Mouse (Mus musculus): ENCODE measurements around the gene Gtpbp6.
"Not testable (repeated sequence)": the region's sequence is repeated elsewhere in the genome, so short reads cannot be mapped to it uniquely, and the experiment has no call there.

Gtpbp6 gene

DNA sequence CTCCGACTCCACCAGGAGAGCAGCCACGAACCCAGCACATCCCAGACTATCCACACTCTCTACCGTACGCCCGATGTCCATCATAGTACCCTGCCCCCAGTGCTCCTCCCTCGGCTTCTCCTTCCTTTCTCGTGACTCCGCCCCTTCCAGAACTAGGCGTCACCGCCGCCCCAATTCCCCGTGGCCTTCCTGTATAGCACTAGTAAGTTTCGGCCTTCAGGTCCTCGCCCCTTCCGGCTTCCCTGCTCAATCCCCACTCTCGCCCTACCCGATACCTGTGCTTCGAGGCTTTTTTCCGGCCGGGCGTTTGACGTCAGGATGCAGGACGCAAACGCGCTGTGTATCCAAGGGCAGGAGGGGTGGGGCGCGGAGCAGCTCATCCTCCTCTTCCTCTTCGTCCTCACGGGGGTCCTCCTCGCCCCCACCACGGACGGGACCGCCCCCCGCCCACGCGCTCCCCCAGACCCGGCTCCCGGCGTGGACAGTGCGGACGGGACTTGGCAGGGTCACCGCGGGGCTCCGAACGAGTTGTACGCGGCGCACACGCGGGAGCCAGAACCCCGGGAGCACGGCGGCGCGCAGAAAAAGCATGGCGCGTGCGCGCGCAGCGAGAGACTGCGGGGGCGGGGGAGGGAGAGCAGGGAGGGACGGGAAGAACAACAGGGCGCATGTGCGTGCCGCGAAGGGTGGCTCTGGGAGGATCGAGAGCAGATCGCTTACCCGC is at the start of gene Gtpbp6:
Gene Gtpbp6, minus strand, starts transcription at position 617 of the 724 bp plus-strand sequence.
- peak; percentile 96 for DNase-seq (ENCODE audit: low spot score)

- no peak for DNase-seq (ENCODE audit: low spot score)
Observed at GRCm38 (mm10) chr5:110143007-110143406, 35.0 kb upstream of the Gtpbp6 start.

DNA sequence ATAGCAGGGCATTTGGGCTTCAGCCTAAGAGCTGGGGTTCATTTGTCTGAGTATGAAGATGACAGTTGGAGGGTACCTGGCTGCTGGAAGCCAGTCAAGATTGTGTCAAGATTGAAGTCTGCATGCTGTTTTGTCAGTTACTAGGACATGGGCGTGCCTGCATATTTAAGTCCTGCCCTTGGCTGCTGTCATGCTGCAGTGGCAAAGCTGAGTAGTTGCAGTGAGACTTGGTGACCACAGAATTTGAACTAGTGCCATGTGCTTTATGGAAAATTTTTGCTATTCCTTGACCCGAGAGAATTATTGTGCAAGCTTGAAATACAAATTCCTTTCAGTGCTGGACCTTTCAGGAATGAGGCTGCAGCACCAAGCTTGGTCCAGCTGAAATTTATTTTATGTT is 34.3 kb upstream of the Gtpbp6 start:
- DNase-seq (ENCODE audit: low spot score) = no peak

DNA sequence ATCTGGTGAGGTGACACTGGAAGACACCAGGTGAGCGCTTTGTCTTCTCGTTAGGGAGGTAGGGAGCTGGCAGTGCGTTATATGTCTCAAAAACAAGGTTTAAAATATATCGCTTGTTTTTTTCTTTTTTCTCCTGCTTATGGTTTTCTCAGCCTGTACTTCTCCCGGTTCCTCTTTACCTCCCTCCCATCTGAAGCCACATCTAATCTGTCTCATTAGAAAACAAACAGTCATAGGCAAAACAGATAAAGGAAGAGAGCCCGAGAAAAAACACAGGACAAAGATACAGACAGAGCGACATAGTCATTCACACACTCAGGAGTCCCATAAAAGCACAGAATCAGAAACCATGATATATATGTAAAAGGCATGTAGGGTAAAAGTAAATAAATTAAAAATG is 32.4 kb upstream of the Gtpbp6 start:
- DNase-seq (ENCODE audit: low spot score) = no peak

GRCm38 (mm10) chr5:110139325-110139724 is 31.3 kb upstream of the Gtpbp6 start:
- DNase-seq (ENCODE audit: low spot score) = no peak

- DNase-seq (ENCODE audit: low spot score) = no peak
Observed at GRCm38 (mm10) chr5:110137816-110138215, 29.8 kb upstream of the Gtpbp6 start.

DNA sequence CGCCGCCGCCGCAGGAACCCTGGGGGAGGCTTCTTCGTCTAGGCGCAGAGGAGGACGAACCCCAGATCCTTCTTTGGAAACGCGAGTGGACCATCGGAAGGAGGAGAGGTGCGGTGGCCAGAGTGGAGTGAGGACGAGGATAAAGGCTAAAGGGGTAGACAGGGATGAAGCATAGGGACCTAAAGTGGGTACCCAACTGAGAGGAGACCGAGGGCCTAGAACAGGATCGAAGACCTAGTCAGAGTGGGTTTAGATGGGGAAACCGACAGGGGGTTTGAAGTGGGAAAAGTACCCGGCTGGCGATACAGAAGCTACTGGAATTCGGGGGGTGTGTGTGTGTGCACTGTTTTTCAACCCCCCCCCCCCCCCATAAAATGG is 28.1 kb upstream of the Gtpbp6 start:
- DNase-seq (ENCODE audit: low spot score) = peak; percentile 7

DNA sequence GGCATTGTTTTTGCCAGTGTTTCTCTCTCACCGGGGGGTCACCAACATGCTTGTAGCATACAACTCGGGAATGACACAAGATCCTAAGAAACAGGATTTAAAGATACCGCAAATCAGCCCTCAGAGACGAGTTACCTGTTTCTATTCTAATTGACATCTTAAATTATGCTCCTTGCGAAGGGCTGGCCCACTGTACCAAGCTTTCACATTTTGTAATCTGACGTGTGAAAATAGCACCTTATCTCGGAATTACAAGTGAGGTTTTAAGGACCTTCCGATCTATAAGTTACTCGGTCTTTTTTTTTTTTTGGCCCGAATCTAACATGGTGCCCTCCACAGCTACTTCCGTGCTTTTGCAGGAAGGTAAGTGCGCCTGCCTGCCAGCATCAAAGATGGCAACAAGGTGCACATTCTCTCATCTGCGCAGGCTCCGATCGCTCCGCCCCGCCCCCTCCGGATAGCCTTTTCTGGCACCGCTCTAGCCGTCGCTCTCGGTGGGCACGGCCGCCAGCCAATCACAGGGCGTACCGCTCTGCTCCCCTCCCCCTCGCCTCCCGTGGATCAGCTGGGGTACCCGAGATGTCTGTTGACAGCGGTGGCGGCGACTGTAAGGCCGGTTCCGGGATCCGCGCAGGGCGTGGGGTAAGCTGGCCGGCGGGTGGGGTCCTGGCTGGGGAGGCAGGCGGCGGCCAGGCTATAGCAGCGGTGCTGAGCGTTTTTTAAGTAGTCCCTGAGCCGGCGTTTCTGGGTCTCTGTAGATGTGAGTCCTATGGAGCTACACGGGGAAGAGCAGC is 27.5 kb upstream of the Gtpbp6 start, which contains the start of gene Chfr:
Gene Chfr, plus strand, starts transcription at position 550 of the 794 bp plus-strand sequence.
- DNase-seq (ENCODE audit: low spot score) = peak; percentile 100

- not testable (repeated sequence) for DNase-seq (ENCODE audit: low spot score)
Observed at GRCm38 (mm10) chr5:110122380-110122779, 14.4 kb upstream of the Gtpbp6 start.

- peak; percentile 93 for DNase-seq (ENCODE audit: low spot score)
Observed at GRCm38 (mm10) chr5:110109991-110110441, 2.0 kb upstream of the Gtpbp6 start, which contains the start of gene Zfp605. Gene Zfp605 (plus strand): TSS chr5:110110092.

DNA sequence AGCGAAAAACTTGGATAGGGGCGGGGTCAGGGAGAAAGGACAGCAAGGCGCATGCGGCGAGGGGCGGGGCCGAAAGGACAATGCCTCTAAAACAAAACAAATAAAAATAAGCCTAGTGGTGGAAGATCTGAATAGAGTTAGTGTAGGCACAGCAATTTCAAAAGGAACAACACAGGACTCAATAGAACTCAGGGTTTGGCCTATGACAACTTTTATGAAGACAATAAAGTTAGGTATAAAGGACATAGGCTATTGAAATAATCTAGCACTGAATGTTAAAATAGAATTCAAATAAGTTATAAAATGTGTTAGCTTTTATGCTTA is 270 bp upstream of the Gtpbp6 start:
- DNase-seq (ENCODE audit: low spot score) = no peak

GRCm38 (mm10) chr5:110106901-110107564 is 964 bp downstream of the Gtpbp6 start:
- DNase-seq (ENCODE audit: low spot score) = peak; percentile 57

DNA sequence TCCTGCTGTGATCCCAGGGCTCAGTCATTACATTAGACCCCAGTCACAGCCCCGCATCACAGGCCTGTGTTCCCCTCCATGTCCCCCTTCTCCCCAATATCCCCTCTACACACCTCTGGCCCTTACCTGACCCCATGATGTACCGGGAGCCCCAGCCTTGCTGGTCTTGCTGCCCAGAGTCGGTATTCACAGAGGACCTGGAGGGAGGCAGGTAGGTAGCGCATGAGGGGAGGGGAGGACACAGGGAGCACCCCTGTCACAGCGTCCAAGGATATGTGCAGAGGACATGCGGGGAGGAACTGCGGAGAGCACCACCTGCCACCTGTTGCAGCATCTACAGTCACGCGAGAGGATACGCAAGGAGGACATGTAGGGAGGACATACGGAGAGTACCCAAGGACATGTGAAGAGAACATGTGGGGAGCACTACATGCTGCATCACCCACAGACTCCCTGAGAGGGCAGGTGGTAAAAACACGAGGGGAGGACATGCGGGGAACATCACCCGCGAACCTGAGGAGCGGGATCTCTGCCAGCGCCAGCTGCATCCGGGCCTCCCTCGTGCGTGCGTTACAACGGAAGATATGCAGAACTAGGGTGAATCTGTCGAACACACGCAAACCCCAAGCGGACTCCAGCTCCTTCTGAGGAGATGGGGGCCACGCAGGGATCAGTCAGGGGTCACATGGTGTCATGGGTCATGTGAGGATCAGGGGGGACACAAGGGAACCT is 1.7 kb downstream of the Gtpbp6 start:
- DNase-seq (ENCODE audit: low spot score) = peak; percentile 51

- DNase-seq (ENCODE audit: low spot score) = peak; percentile 22
Observed at GRCm38 (mm10) chr5:110104616-110105380, 3.2 kb downstream of the Gtpbp6 start.

- no peak for DNase-seq (ENCODE audit: low spot score)
Observed at GRCm38 (mm10) chr5:110103901-110104615, 3.9 kb downstream of the Gtpbp6 start.

DNA sequence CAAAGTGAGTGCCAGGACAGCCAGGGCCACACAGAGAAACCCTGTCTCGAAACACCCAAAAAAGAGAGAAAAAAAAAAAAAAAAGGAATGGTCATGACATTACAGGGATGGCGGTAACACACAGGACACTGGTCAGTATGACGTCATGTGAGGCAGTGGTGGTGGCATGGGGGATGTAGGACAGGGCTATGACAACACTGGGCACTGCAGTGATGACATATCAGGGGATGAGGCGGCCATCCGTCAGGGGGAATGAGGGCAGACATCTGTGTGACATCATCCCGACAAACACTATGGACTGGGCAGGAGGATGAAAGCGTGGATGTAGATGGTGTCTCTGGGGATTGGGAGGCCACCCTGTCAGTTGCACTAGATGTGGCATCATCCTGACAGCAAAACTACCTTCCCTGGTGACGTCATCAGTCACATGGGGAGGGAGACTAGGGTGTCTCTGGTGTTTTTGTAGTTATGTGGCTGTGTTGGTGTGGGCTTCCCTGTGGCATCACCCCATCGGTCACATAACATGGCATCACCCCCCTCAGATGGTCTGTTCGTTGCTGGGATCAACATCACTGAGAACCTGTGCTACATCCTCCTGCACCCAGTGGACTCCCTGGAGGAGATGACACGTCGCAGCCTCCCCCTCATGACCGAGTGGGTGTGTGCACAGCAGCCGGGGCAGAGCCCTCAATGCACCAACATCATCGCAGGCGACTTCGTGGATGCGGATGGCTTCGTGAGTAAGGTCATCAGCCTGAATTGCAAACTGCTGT is 5.0 kb downstream of the Gtpbp6 start:
- DNase-seq (ENCODE audit: low spot score) = no peak

DNA sequence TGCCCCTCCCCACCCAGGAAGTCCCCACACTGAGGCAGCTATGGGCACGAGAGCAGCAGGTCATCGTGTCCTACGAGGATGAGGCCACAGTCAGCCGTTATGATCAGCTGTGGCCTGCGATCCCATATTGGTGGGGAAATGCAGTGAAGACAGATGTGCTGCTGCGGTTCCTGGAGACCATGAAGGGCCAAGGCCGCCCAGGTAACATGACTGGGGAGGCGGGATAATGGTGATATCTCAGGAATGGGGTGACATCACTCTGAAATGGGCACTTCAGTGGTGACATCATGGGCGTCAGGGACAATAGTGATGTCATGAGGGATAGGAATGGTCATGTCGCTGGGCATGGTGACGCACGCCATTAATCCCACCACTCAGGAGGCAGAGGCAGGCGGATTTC is 5.6 kb downstream of the Gtpbp6 start:
- no peak for DNase-seq (ENCODE audit: low spot score)

GRCm38 (mm10) chr5:110101716-110102347 is 6.2 kb downstream of the Gtpbp6 start:
- peak; percentile 66 for DNase-seq (ENCODE audit: low spot score)

DNA sequence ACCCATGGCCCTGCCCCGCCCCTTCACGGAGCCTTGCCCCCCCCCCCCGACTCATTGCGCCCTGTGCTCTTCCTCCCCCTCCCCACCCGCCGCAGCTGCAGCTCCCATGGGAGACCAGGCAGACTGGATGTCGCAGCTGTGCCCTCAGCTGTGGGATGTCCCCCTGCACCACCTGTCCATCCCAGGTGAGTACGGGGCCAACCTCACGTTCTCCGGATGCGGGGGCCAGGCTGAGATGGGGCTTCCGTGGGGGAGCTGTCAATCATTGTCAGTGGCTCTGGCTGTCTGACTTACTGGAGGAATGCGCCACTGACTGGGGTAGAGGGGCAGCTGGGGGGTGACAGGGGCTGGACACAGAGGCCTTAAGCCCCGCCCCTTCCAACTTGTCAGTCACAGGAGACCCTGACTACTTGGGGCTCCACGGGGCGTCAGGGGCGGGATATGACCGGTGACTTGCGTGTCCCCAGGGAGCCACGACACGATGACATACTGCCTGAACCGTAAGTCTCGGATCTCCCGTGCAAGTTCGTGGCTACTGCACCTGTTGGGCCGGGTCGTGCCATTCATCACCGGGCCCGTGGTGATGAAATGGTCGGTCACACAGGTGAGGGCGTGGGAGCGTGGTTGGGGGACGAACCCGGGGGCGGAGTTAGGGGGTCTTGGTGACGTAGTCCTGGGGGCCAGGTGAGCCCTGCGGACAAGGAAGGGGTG is 6.9 kb downstream of the Gtpbp6 start:
- DNase-seq (ENCODE audit: low spot score) = peak; percentile 43

Measured in layer of hippocampus, adult 11-12 months (tissue).